Mouse (Mus musculus) lung, postnatal 36 days (tissue): ENCODE measurements around the gene Nhsl2.

ENCODE experiments used
- DNase-seq: peaks from one replicate; pipeline ENCODE4 v3.0.0; 2022; ENCODE audit warnings: mixed read lengths

Nhsl2 gene

GRCm38 (mm10) chrX:102054009-102054408, 204.8 kb downstream of the Nhsl2 start:
- DNase-seq = no peak

- DNase-seq = peak; percentile 61
These were observed 210.3 kb downstream of the Nhsl2 start for GRCm38 (mm10) chrX:102059437-102059836.

GRCm38 (mm10) chrX:102060243-102060642, 211.1 kb downstream of the Nhsl2 start:
- peak; percentile 58 for DNase-seq

GRCm38 (mm10) chrX:102060891-102061290, 211.7 kb downstream of the Nhsl2 start:
- peak; percentile 88 for DNase-seq

- no peak for DNase-seq
These were observed 214.9 kb downstream of the Nhsl2 start for GRCm38 (mm10) chrX:102064062-102064461.

GRCm38 (mm10) chrX:102065213-102065775, 216.1 kb downstream of the Nhsl2 start:
- DNase-seq = peak; percentile 12

DNA sequence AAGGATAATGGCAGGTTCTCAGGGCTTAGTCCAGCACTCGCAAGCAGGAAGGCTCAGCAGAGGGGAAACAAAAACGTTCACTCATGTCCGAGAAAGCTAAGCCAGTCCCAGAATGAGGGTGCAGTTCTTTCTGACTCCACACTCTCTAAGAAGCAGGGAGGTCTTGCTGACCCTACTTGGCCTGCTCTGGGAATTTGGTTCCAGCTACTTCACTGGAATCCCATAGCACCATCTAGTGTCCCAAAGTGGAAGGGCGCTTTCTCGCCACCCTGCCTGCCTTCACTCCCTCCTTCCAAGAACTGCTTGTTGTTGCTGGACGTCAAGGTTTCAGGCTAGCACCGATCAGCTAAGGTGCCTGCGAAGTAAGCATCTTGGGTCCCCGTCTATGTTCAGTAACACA, 216.9 kb downstream of the Nhsl2 start:
- peak; percentile 80 for DNase-seq

- DNase-seq = no peak
These were observed 217.9 kb downstream of the Nhsl2 start for GRCm38 (mm10) chrX:102067118-102067517.

DNA sequence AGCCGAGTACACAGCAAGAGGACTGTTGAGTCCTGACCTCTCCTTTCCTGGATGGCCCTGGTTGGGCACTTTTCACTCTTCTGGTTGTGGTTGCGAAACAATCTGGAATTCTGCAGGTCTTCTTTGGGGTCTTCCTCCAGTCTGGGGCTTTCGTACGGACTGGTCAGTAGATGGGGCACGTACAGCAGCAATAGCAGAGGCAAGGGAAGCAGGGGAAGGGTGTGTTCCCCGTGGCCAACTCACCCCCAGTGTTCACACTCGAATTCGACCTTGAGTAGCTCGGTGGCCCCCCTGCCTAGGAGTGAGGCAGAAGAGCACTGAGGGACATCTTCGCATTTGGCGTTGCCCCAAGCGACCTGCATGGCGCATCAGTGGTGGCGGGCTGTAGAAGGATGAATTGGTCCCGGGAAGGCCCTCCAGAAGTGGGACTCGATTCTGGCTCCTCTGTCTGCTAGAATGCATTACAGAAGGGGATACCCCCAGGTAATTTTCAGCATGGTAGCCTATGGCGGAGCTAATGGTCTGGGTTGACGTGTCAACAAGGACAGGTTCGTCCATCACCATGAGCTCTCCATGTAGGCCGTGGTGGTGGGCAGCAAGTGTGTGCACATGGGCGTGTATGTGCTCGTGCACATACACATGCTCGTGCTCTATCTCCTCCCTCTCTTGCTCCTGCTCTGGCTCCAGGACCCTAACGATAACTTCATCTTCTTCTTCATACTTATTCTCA, 219.8 kb downstream of the Nhsl2 start:
- no peak for DNase-seq

DNA sequence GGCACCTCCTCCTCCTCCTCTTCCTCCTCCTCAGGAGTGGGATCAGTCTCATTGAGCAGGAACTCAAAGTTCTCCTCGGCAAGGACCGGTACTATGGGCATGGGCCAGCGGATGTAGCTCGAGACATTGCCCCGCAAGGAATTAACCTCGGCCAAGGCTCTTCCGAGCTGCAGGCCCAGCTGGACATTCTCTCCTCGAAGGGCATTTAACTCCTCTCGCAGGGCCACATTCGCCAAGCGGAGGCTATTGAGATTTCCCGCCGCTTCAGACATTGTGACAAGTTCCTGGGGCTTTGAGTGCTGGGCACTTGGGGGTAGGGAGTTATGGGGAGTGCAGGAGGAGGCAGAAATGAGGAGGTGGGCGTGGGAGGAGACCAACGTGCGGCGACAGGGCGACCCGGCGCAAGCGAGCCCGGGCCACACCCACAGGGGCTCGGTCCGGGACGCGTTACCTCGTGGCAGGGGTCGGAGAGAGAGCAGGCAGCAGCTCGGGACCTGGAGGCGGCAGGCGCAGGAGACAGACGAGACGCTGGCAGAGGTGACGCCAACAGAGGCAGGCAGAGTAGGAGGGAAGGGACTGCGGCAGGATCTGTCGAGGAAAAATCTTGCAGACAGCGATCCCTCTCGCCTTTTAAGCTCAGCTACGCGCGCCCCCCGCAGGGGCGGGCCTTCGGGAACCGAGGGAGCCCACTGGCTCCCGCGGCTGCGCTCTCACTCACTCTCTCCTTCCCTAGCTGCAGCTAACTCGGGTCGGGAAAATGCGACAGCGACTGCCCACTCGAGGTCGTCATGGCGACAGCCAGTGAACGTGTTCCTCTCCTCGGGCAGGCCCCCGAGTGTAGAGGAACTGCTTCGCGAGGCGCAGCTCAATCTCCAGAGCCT, 221.6 kb downstream of the Nhsl2 start, which contains the start of gene Rtl5:
TSS of gene Rtl5 (minus strand) at position 714 of the 881 bp plus-strand sequence.
- DNase-seq = peak; percentile 85

GRCm38 (mm10) chrX:102071517-102071916, 222.3 kb downstream of the Nhsl2 start:
- no peak for DNase-seq

DNA sequence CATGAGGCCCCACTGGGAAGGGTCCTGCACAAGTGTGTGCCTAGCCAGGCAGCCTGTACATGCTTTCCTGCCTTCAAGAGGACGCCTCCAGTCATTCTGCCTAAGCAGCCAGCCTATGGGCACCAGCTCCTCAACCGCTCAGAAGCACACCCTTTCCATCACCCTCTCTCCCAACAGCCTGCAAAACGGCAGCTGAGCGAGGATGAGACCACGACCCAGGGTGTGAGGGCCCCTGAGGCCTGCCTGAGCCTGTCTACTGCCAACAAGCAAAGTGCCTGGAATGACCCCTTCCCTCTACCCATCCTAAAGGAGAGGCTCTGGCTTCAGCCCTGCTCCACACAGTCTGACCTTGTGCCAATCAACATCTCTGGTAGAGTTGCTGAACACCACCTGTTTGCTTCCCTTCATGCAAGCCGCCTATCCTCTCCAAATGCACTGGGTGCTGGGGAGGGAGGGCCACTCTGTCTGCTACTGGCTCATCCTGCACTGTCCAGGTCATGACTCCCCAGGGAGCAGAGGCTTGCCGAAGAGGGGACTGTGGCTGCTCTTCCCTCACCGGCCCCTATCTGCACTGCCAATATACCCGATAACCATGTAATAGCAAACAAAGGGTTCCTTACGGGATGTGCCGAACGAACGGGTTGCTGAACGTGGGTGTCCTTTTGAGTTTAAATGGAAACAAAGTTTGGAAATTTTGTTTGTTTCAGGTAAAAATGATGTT, 224.6 kb downstream of the Nhsl2 start:
- DNase-seq = no peak

DNA sequence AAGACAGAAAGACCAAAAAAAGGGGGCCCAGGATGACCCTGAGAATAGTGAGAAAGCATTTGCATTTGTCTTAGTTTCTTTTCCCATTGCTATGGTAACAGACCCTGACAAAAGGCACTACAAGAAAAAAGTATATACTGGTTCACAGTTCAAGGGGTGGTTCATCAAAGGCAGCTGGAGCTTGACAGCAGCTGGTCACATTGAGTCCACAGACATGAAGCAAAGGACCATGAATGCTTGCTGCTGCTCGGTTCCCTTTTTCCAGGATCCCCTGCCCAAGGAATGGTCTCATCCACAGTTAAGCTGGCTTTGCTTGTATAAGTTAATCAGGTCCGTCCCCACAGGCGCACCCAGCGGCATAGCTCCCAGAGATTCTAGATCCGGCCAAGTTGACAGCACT, 225.2 kb downstream of the Nhsl2 start:
- no peak for DNase-seq

DNA sequence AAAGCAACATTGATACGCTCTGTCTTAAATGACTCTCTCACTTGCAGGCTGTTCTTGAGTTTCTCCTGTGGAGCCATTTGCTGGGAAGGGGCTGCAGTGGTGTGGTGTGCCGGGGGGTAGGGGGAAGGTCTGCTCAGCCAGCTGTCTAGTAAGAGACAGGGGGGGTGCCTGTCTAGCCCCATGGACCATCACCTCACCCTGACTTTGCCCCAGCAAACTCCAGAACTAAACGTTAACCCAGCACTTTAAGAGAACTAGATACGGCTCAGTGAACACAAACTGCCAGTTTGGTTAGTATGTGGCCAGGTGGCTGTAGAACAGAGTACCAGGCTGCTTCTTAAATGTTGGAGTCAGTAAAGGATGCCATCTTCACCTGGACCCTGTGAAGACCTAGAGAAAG, 226.0 kb downstream of the Nhsl2 start:
- no peak for DNase-seq

DNA sequence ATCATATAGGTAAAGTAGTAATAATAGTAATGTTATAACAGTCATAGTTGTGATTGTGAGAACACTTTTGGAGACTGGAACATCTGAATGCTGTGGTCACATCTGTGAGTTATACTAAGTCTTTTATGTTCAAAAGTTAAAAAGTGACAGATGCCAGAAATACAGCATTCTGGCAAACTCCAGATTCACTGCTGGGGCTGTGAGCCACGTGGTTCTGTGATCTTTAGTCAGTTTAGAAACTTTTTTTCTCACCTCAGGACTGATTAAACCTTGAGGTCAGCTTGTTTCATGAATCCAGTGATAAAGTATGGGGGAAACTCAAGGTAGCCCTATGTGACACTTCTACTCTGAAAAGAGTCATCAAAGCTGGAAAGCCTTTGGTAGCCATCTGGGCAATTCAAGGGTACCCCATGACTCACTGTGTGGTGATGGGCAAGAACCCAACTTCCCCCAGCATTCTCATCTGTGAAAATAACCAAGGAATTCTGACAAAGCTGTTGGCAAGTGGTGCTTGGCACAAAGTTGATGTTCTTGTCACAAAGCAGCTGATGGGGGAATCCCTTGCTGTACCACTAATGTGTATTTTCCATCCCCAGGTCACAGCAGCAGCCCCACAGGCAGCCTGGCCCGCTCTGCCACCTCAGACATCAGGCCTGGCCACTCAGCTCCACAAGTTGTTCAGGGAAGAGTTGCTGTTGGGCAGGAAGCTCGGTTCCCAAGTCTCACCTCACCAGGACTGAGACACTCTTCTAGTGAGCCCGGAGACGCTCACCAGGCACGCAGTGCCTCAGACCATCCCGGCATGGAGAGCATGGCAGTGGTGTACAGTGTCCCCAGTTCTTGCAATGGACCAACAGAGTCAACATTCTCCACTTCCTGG, 227.9 kb downstream of the Nhsl2 start:
- no peak for DNase-seq

GRCm38 (mm10) chrX:102081076-102081475, 231.9 kb downstream of the Nhsl2 start:
- no peak for DNase-seq

GRCm38 (mm10) chrX:102081573-102082279, 232.5 kb downstream of the Nhsl2 start:
- no peak for DNase-seq

DNA sequence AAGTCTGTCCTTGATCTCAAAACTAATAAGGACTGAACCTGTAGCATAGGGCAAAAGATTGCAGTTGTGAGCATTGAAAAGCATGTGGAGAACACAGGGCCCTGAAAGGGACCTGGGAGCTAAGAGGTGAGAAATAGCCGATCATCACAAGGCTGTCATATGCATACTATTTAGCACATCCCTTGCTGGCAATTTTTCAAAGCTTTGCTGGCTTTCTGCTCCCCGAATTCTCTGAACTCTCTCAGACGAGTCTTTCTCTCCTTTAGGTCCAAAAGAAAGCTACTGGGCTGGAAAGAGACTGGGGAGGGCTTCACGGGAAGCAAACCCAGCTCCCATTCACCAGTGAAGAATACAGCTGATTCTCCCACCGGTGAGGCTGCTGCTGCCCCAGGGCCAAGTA, 233.2 kb downstream of the Nhsl2 start:
- no peak for DNase-seq

- DNase-seq = no peak
These were observed 236.7 kb downstream of the Nhsl2 start for GRCm38 (mm10) chrX:102085798-102086443.

DNA sequence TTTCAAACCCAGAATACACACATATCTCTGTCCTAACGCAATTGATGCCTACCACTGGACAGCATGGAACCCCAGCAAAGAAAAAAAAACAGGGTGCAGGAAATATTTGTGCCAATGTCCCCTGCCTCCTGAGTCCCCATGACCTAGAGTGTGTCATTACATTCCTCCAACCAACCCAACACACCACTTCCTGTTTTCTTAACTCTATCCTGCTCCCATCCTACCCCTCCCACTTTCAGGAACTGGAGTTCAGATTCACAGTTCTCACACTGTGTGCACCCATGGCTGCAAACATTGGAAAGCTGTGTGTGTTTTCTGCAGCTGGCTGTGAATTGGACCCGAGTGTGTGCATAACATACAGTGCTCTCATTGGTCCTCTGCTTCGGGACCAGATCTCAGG, 241.4 kb downstream of the Nhsl2 start:
- peak; percentile 11 for DNase-seq
